Mouse (Mus musculus) midbrain, embryonic 16.5 days (tissue): Measurements from ENCODE around the gene Gm6020. TPM values are rescaled to one million over a fixed set of nuclear protein-coding genes. Genes with fewer than 3 reads are reported as not detected.

Source experiments
- ATAC-seq: fragments of 200-750 bp; cut with Nextera tagmentation; 2 replicates; pipeline ENCODE4 v1.8.0; 2017; ENCODE audit warnings: moderate TSS enrichment
- H3K27ac ChIP-seq: fragments of 300-500 bp; sonication (generic); 2 replicates; pipeline ENCODE4 v1.5.1; 2014; ENCODE audit warnings: mild to moderate bottlenecking, low read length, mixed read lengths
- H3K27me3 ChIP-seq: fragments of 300-500 bp; sonication (generic); 2 replicates; pipeline ENCODE4 v1.6.1; 2014; ENCODE audit warnings: low read depth, low read length, mixed read lengths; ENCODE audit not compliant: control insufficient read depth, insufficient read depth
- H3K36me3 ChIP-seq: fragments of 300-500 bp; sonication (generic); 2 replicates; pipeline ENCODE4 v1.6.1; 2014; ENCODE audit warnings: mild to moderate bottlenecking, low read length, moderate library complexity, mixed read lengths; ENCODE audit not compliant: control insufficient read depth, insufficient read depth
- H3K4me1 ChIP-seq: fragments of 300-500 bp; sonication (generic); 2 replicates; pipeline ENCODE4 v1.6.1; 2014; ENCODE audit warnings: mild to moderate bottlenecking, low read length, mixed read lengths; ENCODE audit not compliant: control insufficient read depth, insufficient read depth
- H3K4me2 ChIP-seq: fragments of 300-500 bp; sonication (generic); 2 replicates; pipeline ENCODE4 v1.6.1; 2014; ENCODE audit warnings: mild to moderate bottlenecking, low read length, mixed read lengths
- H3K4me3 ChIP-seq: fragments of 300-500 bp; sonication (generic); 2 replicates; pipeline ENCODE4 v1.5.1; 2014; ENCODE audit warnings: low read depth, mild to moderate bottlenecking, low read length, moderate library complexity, mixed read lengths
- H3K9ac ChIP-seq: fragments of 300-500 bp; sonication (generic); 2 replicates; pipeline ENCODE4 v1.6.1; 2014; ENCODE audit warnings: low read depth, low read length, mixed read lengths
- H3K9me3 ChIP-seq: fragments of 300-500 bp; sonication (generic); replicated peaks from 2 replicates; pipeline ENCODE4 v1.6.1; 2014; ENCODE audit warnings: mild to moderate bottlenecking, low read length, mixed read lengths; ENCODE audit not compliant: control insufficient read depth, poor library complexity, severe bottlenecking
- WGBS: fragments of 180-500 bp; shearing (Covaris S2); extraction: QIAGEN DNeasy Blood & Tissue Kit; methylation state at CpG from one replicate; pipeline ENCODE4 v1.1.7; 2014; 5-methylcytosine and 5-hydroxymethylcytosine counted together
- polyA plus RNA-seq: library from polyadenylated mRNA; unstranded; fragments of >200 nt; fragmentation: Nextera tagmentation; extraction: Ambion mirVana; gene quantifications from 2 replicates; pipeline ENCODE4 v1.2.1, GENCODE M21; 2015

Gene Gm6020
- polyA plus RNA-seq, 1 experiment from 2014 or later = not detected

DNA sequence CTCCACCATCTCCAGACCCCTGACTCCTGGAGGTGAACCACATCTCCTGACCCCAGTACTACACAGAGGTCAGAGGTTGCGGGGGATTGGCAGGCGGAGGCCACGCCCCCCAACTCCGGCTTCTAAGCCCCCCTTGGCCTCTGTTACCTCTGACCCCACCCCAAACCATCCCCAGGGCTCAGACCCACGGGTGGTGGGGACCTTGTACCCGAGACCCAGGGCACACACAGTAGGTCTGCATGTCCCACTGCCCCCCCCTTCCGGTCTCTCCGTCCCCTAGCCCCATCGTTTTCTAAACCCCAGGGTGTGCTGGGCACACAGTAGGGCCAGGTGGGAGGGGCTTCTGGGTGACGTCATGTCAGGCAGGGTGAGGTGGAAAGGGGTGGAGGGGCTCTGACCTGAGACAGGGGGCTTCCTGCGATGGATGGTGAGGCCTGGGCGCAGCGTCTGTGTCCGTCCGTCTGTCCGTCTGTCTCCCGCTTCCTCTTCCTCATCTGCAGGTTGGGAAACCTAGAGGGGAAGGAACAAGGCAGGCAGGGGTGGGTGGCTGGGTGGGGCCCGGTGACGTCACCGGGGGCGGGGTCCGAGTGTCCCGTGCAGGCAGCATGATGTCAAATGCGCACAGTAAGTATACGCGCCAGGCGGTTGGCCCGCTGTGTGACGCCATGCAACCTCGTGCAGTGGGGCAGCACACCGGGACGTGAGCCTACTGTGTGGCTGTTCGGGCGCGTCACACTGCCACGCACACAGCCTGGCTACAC lies 44.4 kb downstream of the Gm6020 start, which contains the start of gene Csf2ra:
TSS of gene Csf2ra (minus strand) at position 489 of the 761 bp plus-strand sequence.
- Histone ChIP-seq H3K27ac (peak within 1 kb of the TSS; percentile 96), H3K4me1 (no peaks in the 10 kb centered on the region), H3K4me2 (peak within 1 kb of the TSS; percentile 77), H3K9me3 (no peaks in the 10 kb centered on the region), H3K9ac (peak within 1 kb of the TSS; percentile 55), H3K4me3 (peak within 1 kb of the TSS; percentile 60), H3K36me3 (no peaks in the 10 kb centered on the region), H3K27me3 (no peaks in the 10 kb centered on the region)
- 60% methylated on average over 36 of the region's 36 CpGs for WGBS
- ATAC-seq = no peak

Other genes with a start within 250 kb of the Gm6020 start
- 49.0 and 52.7 TPM in 2 replicates for gene Zfp950, start 43.0 kb upstream of the Gm6020 start, polyA plus RNA-seq
- 0.19 TPM in 1 of 2 replicates, not detected in the other for gene Gm7102, start 7.6 kb upstream of the Gm6020 start, polyA plus RNA-seq
- gene Csf2ra, start 44.5 kb downstream of the Gm6020 start, polyA plus RNA-seq = 62.6 and 65.5 TPM in 2 replicates
- gene Gm21060, start 113.2 kb downstream of the Gm6020 start, polyA plus RNA-seq = not detected in 2 replicates